Mouse (Mus musculus) T-cell, adult 2 months (primary cell): ENCODE results near the gene Vmn2r11.
"Not testable (repeated sequence)": the region's sequence is repeated elsewhere in the genome, so short reads cannot be mapped to it uniquely, and the experiment has no call there.

Source experiments
- DNase-seq: peaks from one replicate; pipeline ENCODE4 v3.0.0; 2022; ENCODE audit warnings: low spot score

The Vmn2r11 gene

DNA sequence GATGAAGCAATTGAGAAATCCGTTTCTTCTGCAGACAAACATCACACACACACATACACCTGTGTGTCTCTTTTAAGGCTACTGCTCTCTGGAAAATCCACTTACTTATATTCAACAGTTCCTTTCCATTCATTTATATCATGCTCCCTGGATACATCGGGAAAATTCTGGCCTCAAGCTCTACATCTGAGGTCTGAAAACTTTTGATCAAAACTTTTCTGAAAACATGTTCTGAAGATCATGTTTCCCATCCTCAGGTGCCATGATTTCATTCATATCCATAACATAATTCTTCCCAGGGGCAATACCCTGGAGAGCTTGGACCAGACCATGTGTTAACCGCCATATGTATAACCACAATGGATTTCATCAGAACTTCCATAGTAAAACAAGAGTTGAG lies at the start of gene Vmn2r11:
TSS of gene Vmn2r11 (minus strand) at position 101 of the 400 bp plus-strand sequence.
- DNase-seq = not testable (repeated sequence)

GRCm38 (mm10) chr5:109097850-109098249 lies 38.5 kb upstream of the Vmn2r11 start, which contains the start of gene Vmn2r12:
TSS of gene Vmn2r12 (minus strand) at chr5:109097950.
- DNase-seq = not testable (repeated sequence)

DNA sequence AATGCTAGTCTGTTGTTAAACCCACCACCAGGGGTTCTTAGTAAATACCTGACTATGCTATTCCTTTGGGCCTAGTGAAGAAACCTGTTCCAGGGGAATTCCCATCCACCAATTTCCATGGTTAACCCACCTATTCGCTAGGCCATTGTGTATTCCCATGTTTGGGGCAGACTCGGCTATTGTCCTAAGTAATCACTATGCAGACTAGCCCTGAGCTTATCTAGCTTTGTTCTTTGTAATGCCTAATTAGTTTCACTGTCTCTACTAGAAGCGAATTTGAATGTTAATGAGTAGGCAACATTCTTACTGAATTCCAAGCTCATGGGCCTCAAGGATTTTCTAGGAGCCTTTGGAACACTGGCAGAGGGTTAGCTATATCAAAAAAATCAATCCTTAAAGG lies 37.1 kb upstream of the Vmn2r11 start:
- not testable (repeated sequence) for DNase-seq

GRCm38 (mm10) chr5:109072016-109072415 lies 12.6 kb upstream of the Vmn2r11 start:
- DNase-seq = not testable (repeated sequence)

DNA sequence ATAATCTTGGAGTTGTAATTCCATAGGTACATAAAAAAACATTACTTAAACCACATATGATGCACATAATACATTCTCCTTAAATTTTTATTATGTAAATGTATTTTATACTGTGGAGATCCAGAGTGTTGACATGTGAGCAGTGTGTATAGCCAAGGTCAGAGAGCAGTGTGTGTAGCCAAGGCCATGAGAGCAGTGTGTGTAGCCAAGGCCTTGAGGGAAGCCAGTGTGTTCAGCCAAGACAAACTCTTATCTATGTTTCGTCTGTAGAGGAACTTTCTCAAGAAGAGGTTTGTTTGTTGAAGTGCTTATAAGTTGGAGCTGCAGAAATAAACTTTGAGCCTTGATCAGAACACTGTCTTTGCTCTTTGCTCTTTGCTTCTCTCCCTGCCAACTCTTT lies 4.1 kb downstream of the Vmn2r11 start:
- DNase-seq = no peak

- no peak for DNase-seq
Measured at GRCm38 (mm10) chr5:109032591-109032990, 26.8 kb downstream of the Vmn2r11 start.

DNA sequence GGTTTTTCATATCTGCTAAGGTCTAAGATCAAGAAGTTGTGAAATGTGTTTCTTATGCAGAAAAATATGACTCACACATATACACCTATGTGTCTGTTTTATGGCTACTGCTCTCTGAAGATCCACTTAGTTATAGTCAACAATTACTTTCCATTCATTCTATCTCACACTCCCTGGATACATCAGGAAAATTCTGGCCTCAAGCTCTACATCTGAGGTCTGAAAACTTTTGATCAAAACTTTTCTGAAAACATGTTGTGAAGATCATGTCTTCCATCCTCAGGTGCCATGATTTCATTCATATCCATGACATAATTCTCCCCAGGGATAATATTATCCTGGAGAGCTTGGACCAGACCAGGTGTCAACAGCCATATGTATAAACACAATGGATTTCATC lies 52.9 kb downstream of the Vmn2r11 start, which contains the start of gene Vmn2r10:
TSS of gene Vmn2r10 (minus strand) at position 101 of the 400 bp plus-strand sequence.
- DNase-seq = not testable (repeated sequence)
